Mouse (Mus musculus) liver, embryonic 16.5 days (tissue): Measurements from ENCODE around the gene Itpka. TPM values are rescaled to one million over a fixed set of nuclear protein-coding genes. Genes with fewer than 3 reads are reported as not detected.

Source experiments
- ATAC-seq: fragments of 200-750 bp; cut with Nextera tagmentation; 2 replicates; pipeline ENCODE4 v1.8.0; 2017; ENCODE audit warnings: low read depth, mild to moderate bottlenecking, moderate number of reproducible peaks, moderate library complexity
- H3K27ac ChIP-seq: fragments of 300-500 bp; sonication (generic); 2 replicates; pipeline ENCODE4 v1.5.1; 2014; ENCODE audit warnings: mild to moderate bottlenecking, low read length
- H3K27me3 ChIP-seq: fragments of 300-500 bp; sonication (generic); 2 replicates; pipeline ENCODE4 v1.6.1; 2014; ENCODE audit warnings: low read depth, low read length, mixed read lengths; ENCODE audit not compliant: control insufficient read depth, insufficient read depth
- H3K36me3 ChIP-seq: fragments of 300-500 bp; sonication (generic); 2 replicates; pipeline ENCODE4 v1.6.1; 2014; ENCODE audit warnings: mild to moderate bottlenecking; ENCODE audit not compliant: control insufficient read depth, insufficient read depth
- H3K4me1 ChIP-seq: fragments of 300-500 bp; sonication (generic); 2 replicates; pipeline ENCODE4 v1.6.1; 2014; ENCODE audit warnings: low read depth, low read length, mixed read lengths; ENCODE audit not compliant: control insufficient read depth
- H3K4me2 ChIP-seq: fragments of 300-500 bp; sonication (generic); 2 replicates; pipeline ENCODE4 v1.6.1; 2014; ENCODE audit warnings: low read depth, low read length, mixed read lengths
- H3K4me3 ChIP-seq: fragments of 300-500 bp; sonication (generic); 2 replicates; pipeline ENCODE4 v1.5.1; 2014; ENCODE audit warnings: low read depth, mild to moderate bottlenecking, low read length
- H3K9ac ChIP-seq: fragments of 300-500 bp; sonication (generic); 2 replicates; pipeline ENCODE4 v1.6.1; 2014; ENCODE audit warnings: low read depth, low read length
- H3K9me3 ChIP-seq: fragments of 300-500 bp; sonication (generic); replicated peaks from 2 replicates; pipeline ENCODE4 v1.6.1; 2016; ENCODE audit warnings: low read length; ENCODE audit not compliant: control insufficient read depth
- WGBS: fragments of 180-500 bp; shearing (Covaris S2); extraction: QIAGEN DNeasy Blood & Tissue Kit; methylation state at CpG from one replicate; pipeline ENCODE4 v1.1.7; 2014; ENCODE audit not compliant: insufficient replicate concordance; 5-methylcytosine and 5-hydroxymethylcytosine counted together
- polyA plus RNA-seq: library from polyadenylated mRNA; unstranded; fragments of >200 nt; fragmentation: Nextera tagmentation; extraction: Ambion mirVana; gene quantifications from 2 replicates; pipeline ENCODE4 v1.2.1, GENCODE M21; 2015

The Itpka gene
- polyA plus RNA-seq, 1 experiment from 2014 or later: 3.4 TPM

DNA sequence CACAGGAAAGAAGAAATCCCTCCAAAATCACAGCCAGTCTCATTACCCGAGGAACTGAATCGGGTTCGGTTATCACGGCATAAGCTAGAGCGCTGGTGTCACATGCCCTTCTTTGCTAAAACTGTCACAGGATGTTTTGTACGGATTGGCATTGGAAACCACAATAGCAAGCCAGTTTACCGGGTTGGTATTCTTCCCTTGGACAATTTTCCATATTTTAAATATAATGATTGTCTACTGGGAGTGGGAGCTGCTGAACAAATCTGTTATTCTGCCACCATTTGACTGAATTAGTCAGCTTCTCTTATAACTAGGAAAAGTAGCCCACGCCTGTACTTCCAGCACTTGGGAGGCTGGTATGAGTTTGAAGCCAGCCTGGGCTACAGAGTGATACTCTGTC lies 21.1 kb upstream of the Itpka start:
- Histone ChIP-seq H3K36me3 (peaks cover 28% of the 10 kb centered on the region), H3K27me3 (no peaks in the 10 kb centered on the region), H3K4me1 (no peaks in the 10 kb centered on the region), H3K9me3 (no peaks in the 10 kb centered on the region), H3K9ac (no peak overlapping the region), H3K4me2 (no peak overlapping the region), H3K4me3 (no peak overlapping the region), H3K27ac (no peak overlapping the region)
- ATAC-seq: no peak
- WGBS: 88% methylated on average over 8 of the region's 8 CpGs

DNA sequence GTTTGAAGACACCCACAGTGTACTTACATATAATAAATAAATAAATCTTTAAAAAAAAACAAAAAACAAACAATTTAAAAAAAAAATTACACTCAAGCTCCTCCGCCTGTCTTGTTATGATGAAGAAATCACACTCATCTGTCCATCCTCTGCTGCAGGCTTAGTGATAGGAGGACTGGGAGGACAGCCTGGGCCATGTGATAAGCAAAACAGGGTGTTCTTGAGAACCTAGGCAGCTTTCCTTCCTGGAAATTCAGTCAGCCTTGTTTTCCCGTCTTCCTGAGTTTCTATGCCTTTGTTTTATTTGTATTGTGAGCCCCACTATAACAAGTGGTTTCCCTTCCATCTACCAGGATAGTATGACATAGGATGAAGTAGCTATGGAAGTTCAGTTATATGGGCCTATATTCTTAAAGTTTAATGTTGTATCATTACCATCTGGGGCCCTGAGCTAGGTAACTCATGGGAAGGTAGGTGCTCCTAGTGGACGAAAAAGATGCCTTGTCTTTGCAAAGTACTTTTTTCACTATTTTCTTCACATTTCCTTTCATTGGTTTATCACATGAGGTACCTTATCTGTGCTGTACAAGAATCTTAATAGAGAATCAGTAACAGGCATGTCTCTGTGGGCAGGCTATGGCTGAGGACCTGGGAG lies 14.2 kb upstream of the Itpka start:
- Histone ChIP-seq H3K9me3 (no peaks in the 10 kb centered on the region), H3K27ac (0 out of 2 replicates have a peak overlapping the region, but pooled peaks have one; percentile 1), H3K4me1 (peaks cover 6% of the 10 kb centered on the region; the same call in 1 of the 2 replicates), H3K9ac (no peak overlapping the region), H3K4me2 (no peak overlapping the region), H3K4me3 (no peak overlapping the region), H3K27me3 (no peaks in the 10 kb centered on the region), H3K36me3 (peaks cover 39% of the 10 kb centered on the region)
- WGBS: 43% methylated on average over 3 of the region's 3 CpGs
- ATAC-seq: peak; percentile 94

DNA sequence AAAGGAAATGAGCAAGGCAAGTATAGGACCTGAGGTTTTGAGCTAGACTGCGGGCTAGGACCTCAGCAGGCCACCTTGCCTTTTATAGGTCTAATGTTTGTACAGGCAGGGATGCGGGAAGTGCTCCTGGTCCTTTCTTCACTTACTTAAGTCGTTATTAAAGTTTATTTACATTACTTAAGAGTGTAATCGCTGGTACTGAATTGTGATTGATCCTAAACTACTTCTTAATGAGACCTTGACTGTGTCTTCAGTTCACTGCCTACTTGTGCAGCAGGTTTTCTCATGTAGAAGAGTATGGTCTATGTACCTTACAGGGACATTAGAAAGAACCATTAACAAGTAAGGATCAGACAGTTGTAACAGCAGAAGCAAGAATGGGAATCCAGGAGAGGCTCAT lies 11.4 kb upstream of the Itpka start:
- Histone ChIP-seq H3K36me3 (peaks cover 32% of the 10 kb centered on the region), H3K4me2 (no peak overlapping the region), H3K4me1 (peaks cover 6% of the 10 kb centered on the region; the same call in 1 of the 2 replicates), H3K9ac (no peak overlapping the region), H3K27me3 (no peaks in the 10 kb centered on the region), H3K27ac (no peak overlapping the region), H3K9me3 (no peaks in the 10 kb centered on the region), H3K4me3 (no peak overlapping the region)
- no peak for ATAC-seq
- WGBS: 89% methylated on average over 4 of the region's 4 CpGs

DNA sequence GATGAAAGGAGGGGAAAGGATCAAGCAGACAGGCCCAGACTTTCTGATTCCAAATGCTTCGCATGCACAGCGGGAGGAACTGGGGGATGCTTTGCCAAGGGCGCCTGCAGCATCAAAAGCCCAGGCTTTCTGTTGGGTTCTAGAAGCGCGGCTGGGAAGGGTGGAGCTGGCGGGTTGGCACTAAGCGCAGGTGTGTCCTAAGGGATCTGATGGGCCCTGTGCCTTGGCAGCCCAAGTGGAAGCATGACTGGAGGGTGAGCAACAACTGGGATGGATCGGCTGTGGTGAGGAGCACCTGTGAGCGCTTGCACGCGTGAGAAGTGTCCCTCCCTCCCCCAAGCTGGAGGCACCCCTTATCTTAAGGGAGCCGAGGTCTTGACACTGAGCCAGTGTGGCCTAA lies 5.0 kb upstream of the Itpka start:
- WGBS: 27% methylated on average over 12 of the region's 12 CpGs
- H3K9ac ChIP-seq: no peak overlapping the region

DNA sequence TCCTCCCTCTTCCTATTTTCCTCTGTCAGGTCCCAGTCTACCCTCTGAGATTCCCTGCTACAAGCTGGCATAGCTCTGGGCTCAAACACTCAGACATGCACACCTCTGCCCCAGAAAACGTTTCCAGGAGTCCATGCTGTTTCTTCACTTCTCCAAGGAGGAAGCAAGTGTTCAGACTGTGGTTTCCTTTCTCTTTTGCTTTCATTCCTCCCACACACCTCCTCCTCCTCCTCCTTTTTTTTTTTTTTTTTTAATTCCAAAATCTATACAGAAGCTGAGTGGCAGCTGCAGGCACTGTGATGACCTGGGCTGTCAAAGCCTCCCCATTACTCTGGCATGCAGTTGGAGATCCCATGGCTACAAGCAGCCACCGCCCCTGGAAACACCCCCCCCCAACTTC lies 1.6 kb upstream of the Itpka start:
- Histone ChIP-seq H3K9me3 (no peaks in the 10 kb centered on the region), H3K27me3 (peaks cover 46% of the 10 kb centered on the region), H3K4me3 (no peak overlapping the region), H3K4me2 (no peak overlapping the region; the same call in 1 of the 2 replicates), H3K9ac (no peak overlapping the region), H3K36me3 (no peaks in the 10 kb centered on the region), H3K4me1 (peaks cover 45% of the 10 kb centered on the region), H3K27ac (no peak overlapping the region)
- WGBS: 9% methylated on average over 2 of the region's 2 CpGs
- ATAC-seq: no peak

More for the DNA sequence above, 5.0 kb upstream of the Itpka start:
- Histone ChIP-seq H3K36me3 (peaks cover 4% of the 10 kb centered on the region), H3K27me3 (peaks cover 12% of the 10 kb centered on the region), H3K4me1 (peaks cover 14% of the 10 kb centered on the region), H3K4me2 (no peak overlapping the region), H3K4me3 (no peak overlapping the region), H3K27ac (no peak overlapping the region), H3K9me3 (no peaks in the 10 kb centered on the region)
- no peak for ATAC-seq

DNA sequence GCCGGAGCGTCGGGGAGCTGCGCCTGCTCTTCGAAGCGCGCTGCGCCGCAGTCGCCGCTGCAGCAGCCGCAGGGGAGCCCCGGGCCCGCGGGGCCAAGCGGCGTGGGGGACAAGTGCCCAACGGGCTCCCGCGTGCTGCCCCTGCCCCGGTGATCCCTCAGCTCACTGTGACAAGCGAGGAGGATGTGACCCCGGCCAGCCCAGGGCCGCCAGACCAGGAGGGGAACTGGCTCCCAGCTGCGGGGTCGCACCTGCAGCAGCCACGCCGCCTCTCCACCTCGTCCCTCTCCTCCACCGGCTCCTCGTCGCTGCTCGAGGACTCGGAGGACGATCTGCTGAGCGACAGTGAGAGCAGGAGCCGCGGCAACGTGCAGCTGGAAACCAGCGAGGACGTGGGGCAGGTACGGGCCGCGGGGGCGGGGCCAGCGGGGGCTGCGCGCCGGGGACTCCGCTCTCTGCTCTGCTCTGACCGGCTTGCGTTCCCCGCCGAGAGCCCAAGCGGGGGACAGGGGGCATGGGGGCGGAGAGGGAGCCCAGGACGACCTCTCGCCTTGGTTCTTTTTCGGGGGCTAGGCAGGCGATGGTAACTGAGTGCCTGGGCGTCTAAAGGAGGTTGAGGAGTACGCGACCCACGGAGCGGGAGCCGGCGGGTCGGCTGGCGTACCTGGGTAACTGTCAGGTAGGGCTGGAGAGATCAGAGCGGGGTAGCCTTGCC lies 481 bp downstream of the Itpka start:
- H3K27me3 ChIP-seq: peaks cover 46% of the 10 kb centered on the region
- ATAC-seq: peak; percentile 43

DNA sequence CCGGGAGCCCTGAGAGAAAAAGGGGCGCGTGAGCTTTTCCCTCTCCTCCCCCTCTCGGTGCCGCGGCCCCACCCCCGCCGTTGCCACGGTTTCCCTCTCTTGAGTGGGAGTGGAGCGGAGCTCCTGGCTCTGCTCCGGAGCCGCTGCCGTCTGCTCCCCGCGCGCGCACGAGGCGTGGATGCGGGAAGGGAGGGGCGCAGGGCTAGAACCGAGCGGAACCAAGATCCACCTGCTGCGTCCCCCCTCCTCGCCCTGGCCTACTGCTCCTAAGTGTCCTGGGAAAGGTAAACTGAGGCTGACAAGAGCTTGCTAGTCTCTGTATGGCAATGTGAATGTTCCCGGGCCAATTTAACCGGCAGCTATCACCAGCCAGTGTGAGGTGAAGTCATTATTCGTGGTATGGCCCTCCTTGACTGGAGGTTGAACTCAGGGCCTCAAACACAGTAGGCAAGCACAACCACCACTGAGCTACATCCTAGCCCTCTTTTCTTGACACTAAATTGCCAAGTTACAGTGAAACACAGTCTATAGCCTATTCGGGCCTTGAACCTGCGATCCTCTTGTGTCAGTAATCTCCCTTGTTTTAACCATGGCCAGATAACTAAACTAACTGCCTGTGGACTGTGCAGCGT lies 1.2 kb downstream of the Itpka start:
- Histone ChIP-seq H3K4me2 (peak overlapping the region; percentile 99), H3K27ac (no peak overlapping the region)
- 11% methylated on average over 26 of the region's 31 CpGs for WGBS

More for the DNA sequence above, 481 bp downstream of the Itpka start:
- Histone ChIP-seq H3K9me3 (no peaks in the 10 kb centered on the region), H3K9ac (peak overlapping the region; percentile 61), H3K4me2 (peak overlapping the region; percentile 99), H3K27ac (no peak overlapping the region), H3K4me1 (peaks cover 43% of the 10 kb centered on the region), H3K4me3 (peak overlapping the region; percentile 72), H3K36me3 (no peaks in the 10 kb centered on the region)
- under 1% methylated on average over 69 of the region's 70 CpGs for WGBS

DNA sequence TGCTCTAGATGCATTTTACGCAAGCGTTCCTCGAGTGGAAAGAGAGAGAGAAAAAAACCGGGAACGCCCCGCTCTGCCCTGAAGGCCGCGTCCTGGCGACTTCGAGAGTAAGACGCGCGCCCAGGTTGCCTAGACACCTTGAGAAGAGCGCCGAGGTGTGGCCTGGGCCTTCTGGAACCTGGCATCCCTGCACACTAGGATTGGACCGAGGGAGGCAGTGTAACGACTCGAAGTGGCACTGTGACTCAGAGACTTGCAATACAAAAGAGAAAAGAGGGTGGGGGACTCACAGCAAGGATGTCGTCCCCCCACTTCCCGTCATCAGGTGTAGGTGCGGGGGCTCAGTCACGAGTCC lies 1.6 kb downstream of the Itpka start:
- peak overlapping the region; percentile 99 for H3K4me2 ChIP-seq
- WGBS: 13% methylated on average over 22 of the region's 22 CpGs
- H3K27me3 ChIP-seq: peaks cover 45% of the 10 kb centered on the region
- H3K36me3 ChIP-seq: no peaks in the 10 kb centered on the region
- H3K9ac ChIP-seq: no peak overlapping the region
- peak overlapping the region; percentile 72 for H3K4me3 ChIP-seq
- no peak overlapping the region for H3K27ac ChIP-seq
- no peak for ATAC-seq
- H3K4me1 ChIP-seq: peaks cover 43% of the 10 kb centered on the region
- no peaks in the 10 kb centered on the region for H3K9me3 ChIP-seq

More for the DNA sequence above, 1.2 kb downstream of the Itpka start:
- ATAC-seq: no peak
- peak overlapping the region; percentile 72 for H3K4me3 ChIP-seq
- no peaks in the 10 kb centered on the region for H3K36me3 ChIP-seq
- H3K4me1 ChIP-seq: peaks cover 43% of the 10 kb centered on the region
- H3K9me3 ChIP-seq: no peaks in the 10 kb centered on the region
- peaks cover 45% of the 10 kb centered on the region for H3K27me3 ChIP-seq
- peak overlapping the region; percentile 61 for H3K9ac ChIP-seq
